Mouse (Mus musculus): ENCODE results near the gene Plcxd1. TPM values are rescaled to one million over a fixed set of nuclear protein-coding genes. Genes with fewer than 3 reads are reported as not detected.

Gene Plcxd1
- polyA plus RNA-seq, 1 experiment from 2014 or later = 1.1 TPM

GRCm38 (mm10) chr5:110143007-110143406 is 43.2 kb downstream of the Plcxd1 start:
- ATAC-seq (no peak), DNase-seq (ENCODE audit: low spot score) (peak; percentile 30)
- H3K4me2 ChIP-seq (replicated peaks; ENCODE audit: low read depth, low read length) = no peak overlapping the region
- H3K4me3 ChIP-seq (ENCODE audit: low read depth, low read length) = no peak overlapping the region
- H3K36me3 ChIP-seq (ENCODE audit: insufficient read depth, low read length) = peaks cover 34% of the 10 kb centered on the region; the same call in 1 of the 2 replicates
- H3K4me1 ChIP-seq (ENCODE audit: insufficient read depth, low read depth, low read length) = no peaks in the 10 kb centered on the region
- no peak overlapping the region for H3K27ac ChIP-seq (ENCODE audit: low read length)
- H3K9ac ChIP-seq (replicated peaks; ENCODE audit: low read depth) = no peak overlapping the region
- no peaks in the 10 kb centered on the region for H3K9me3 ChIP-seq (ENCODE audit: low read length)
- TF ChIP-seq CTCF (IDR thresholded peaks at IDR 0.05) (peak; percentile 64), EP300 (IDR thresholded peaks at IDR 0.05) (no peak)
- H3K27me3 ChIP-seq (replicated peaks; ENCODE audit: insufficient read depth, low read length) = no peaks in the 10 kb centered on the region
- WGBS = 87% methylated on average over 5 of the region's 5 CpGs

Other genes with a start within 250 kb of the Plcxd1 start
- 0.24 and 0.64 TPM in 2 replicates for gene Gm15446, start 176.6 kb upstream of the Plcxd1 start, polyA plus RNA-seq (2015; fragmentation: Nextera tagmentation; extraction: Ambion mirVana)
- 11.2 and 13.5 TPM in 2 replicates for gene Zfp932, start 103.4 kb upstream of the Plcxd1 start, polyA plus RNA-seq (2015; fragmentation: Nextera tagmentation; extraction: Ambion mirVana)
- gene Gm17655, start 27.5 kb upstream of the Plcxd1 start, polyA plus RNA-seq (2015; fragmentation: Nextera tagmentation; extraction: Ambion mirVana) = 1.6 and 2.0 TPM in 2 replicates
- 0.23 and 0.26 TPM in 2 replicates for gene Gm35315, start 5.5 kb upstream of the Plcxd1 start, polyA plus RNA-seq (2015; fragmentation: Nextera tagmentation; extraction: Ambion mirVana)
- 26.3 and 30.9 TPM in 2 replicates for gene Gtpbp6, start 8.2 kb downstream of the Plcxd1 start, polyA plus RNA-seq (2015; fragmentation: Nextera tagmentation; extraction: Ambion mirVana)
- 2.6 and 3.0 TPM in 2 replicates for gene Zfp605, start 10.1 kb downstream of the Plcxd1 start, polyA plus RNA-seq (2015; fragmentation: Nextera tagmentation; extraction: Ambion mirVana)
- gene Chfr, start 35.9 kb downstream of the Plcxd1 start, polyA plus RNA-seq (2015; fragmentation: Nextera tagmentation; extraction: Ambion mirVana) = 32.8 and 37.0 TPM in 2 replicates
- gene Golga3, start 76.7 kb downstream of the Plcxd1 start, polyA plus RNA-seq (2015; fragmentation: Nextera tagmentation; extraction: Ambion mirVana) = 9.1 and 11.0 TPM in 2 replicates
- 15.5 and 18.0 TPM in 2 replicates for gene Ankle2, start 131.0 kb downstream of the Plcxd1 start, polyA plus RNA-seq (2015; fragmentation: Nextera tagmentation; extraction: Ambion mirVana)
- 32.0 and 33.6 TPM in 2 replicates for gene Pgam5, start 169.9 kb downstream of the Plcxd1 start, polyA plus RNA-seq (2015; fragmentation: Nextera tagmentation; extraction: Ambion mirVana)
- gene Pxmp2, start 186.2 kb downstream of the Plcxd1 start, polyA plus RNA-seq (2015; fragmentation: Nextera tagmentation; extraction: Ambion mirVana) = 12.8 and 14.4 TPM in 2 replicates
- gene Pole, start 186.3 kb downstream of the Plcxd1 start, polyA plus RNA-seq (2015; fragmentation: Nextera tagmentation; extraction: Ambion mirVana) = 2.2 and 2.4 TPM in 2 replicates
- gene P2rx2, start 243.2 kb downstream of the Plcxd1 start, polyA plus RNA-seq (2015; fragmentation: Nextera tagmentation; extraction: Ambion mirVana) = 3.5 and 3.8 TPM in 2 replicates
- 2.0 and 2.1 TPM in 2 replicates for gene Lrcol1, start 244.8 kb downstream of the Plcxd1 start, polyA plus RNA-seq (2015; fragmentation: Nextera tagmentation; extraction: Ambion mirVana)

Measured in lung, postnatal 0 days (tissue).